Mouse (Mus musculus) left cerebral cortex, postnatal 14 days (tissue): Measurements from ENCODE around the gene Zfp827. TPM values are rescaled to one million over a fixed set of nuclear protein-coding genes. Genes with fewer than 3 reads are reported as not detected.
A peak's percentile ranks its signal among the peaks of the same experiment; 100 is the strongest.
"Not testable (repeated sequence)": the region's sequence is repeated elsewhere in the genome, so short reads cannot be mapped to it uniquely, and the experiment has no call there.

ENCODE experiments used
- DNase-seq, 2 experiments: peaks; one replicate each; pipeline ENCODE4 v3.0.0; 2021 to 2022; ENCODE audit warnings: low spot score in 2 of 2, mixed read lengths in 1 of 2
- intact Hi-C: fragments of 180-260 bp; cut with DNase I; formaldehyde crosslinking; loops from one replicate; pipeline ENCODE4 v1.15.1; 2025
- total RNA-seq, 2 experiments: library from RNA; stranded (reverse); gene quantifications; 2 replicates each; pipeline ENCODE4 v1.2.3; 2021

The Zfp827 gene
- total RNA-seq, 2 experiments from 2014 or later = 37.4 to 40.1 TPM

- intact Hi-C loops = no loop called here
Measured at GRCm38 (mm10) chr8:79103185-79103878, 75.1 kb downstream of the Zfp827 start.

DNA sequence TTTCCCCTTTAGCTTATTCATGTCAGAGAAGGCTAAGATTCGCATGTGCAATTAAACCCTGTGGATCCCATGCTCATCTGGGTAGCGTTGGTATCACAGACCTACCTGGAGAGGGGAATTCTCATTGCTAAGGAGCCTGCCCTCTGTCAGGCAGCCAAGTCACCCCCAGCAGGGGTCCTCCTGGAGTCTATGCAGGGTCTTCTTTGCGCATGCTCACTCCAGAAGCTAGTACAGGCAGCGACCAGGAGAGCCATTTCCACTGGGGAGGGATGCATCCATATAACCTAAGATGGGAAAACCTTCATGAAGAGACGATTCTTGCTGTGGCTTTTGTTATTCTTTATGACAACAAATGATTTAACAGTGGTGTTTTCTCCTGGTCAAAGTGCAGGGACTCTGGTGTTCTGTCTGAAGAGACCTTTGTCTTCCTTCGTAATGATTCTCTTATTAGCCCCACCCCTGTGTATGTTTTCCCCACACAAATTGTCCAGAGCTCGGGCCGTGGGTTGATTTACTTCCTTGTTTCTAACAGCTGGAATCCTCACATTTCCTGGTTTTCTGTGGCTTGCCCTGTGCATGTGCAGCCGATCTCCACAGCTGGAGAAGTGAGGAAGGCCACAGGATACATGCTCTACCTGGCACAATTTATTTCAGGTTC lies 75.8 kb downstream of the Zfp827 start:
- no peak for DNase-seq
- intact Hi-C loops = no loop called here

More at GRCm38 (mm10) chr8:79103185-79103878, 75.1 kb downstream of the Zfp827 start:
- no peak for DNase-seq

DNA sequence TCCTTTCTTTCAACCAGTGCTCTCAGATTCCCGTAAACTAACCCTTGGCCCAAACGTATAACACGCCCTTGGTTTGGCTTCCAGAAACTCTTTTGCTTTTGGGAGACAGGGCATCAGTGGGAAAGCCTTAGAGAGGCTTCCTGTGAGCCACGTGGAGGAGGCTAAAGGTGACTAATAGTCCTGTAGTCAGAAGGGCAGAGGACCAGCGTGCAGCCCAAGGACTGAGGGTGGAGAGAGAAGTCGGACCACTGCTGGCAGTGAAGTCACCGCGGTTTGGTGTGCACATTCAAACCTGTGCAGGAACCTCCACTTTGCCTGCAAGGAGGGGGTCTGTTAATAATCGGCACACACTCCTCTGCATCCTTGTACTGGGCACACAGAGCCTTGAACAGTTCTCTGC lies 76.4 kb downstream of the Zfp827 start:
- intact Hi-C loops = no loop called here
- DNase-seq = no peak

DNA sequence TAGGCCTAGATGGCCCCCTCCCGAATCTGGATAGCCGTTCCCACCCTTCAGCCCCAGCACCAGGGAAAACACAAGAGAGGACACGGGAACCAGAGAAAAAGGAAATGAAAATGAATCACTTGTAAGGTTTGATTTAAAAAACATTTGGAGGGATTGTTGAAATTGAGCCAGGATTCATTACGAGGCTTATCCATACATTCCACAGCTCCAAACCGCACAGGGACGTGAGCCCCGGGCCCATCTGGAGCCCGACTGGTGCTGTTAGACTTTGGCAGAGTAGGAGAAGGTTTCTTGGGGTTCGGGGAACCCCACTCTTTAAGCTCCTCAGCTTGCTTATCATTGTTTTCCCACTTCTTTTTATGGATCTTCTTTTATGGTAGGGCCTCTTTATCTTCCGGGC lies 76.9 kb downstream of the Zfp827 start:
- DNase-seq = no peak
- intact Hi-C loops = no loop called here

GRCm38 (mm10) chr8:79111461-79111860 lies 83.2 kb downstream of the Zfp827 start:
- intact Hi-C loops = no loop called here
- DNase-seq = no peak

DNA sequence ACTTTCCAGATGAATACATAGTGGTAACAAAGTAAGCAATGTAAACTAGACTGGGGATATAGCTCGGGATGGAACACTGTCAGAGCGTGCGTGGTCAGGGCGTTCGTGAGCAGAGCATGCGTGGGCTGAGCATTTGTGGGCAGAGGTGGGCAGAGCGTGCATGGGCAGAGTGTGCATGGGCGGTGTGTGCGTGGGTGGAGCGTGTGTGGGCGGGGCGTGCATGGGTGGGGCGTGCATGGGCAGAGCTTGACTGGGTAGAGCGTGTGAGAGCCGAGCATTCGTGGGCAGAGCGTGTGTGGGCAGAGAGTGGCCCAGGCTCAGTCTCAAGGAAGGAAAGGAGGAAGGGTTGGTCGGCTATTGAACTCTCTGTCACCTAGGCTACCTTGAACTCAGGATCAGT lies 84.2 kb downstream of the Zfp827 start:
- no peak for DNase-seq
- intact Hi-C loops = no loop called here

- no peak for DNase-seq
- intact Hi-C loops = no loop called here
Measured at GRCm38 (mm10) chr8:79113533-79113932, 85.3 kb downstream of the Zfp827 start.

GRCm38 (mm10) chr8:79114561-79114960 lies 86.3 kb downstream of the Zfp827 start:
- no peak for DNase-seq
- intact Hi-C loops = no loop called here

- intact Hi-C loops = no loop called here
- no peak for DNase-seq
Measured at GRCm38 (mm10) chr8:79116436-79116835, 88.2 kb downstream of the Zfp827 start.

GRCm38 (mm10) chr8:79117711-79118110 lies 89.5 kb downstream of the Zfp827 start:
- intact Hi-C loops = no loop called here
- DNase-seq = no peak

GRCm38 (mm10) chr8:79121614-79122013 lies 93.4 kb downstream of the Zfp827 start:
- DNase-seq = no peak
- intact Hi-C loops = no loop called here

GRCm38 (mm10) chr8:79124231-79124630 lies 96.0 kb downstream of the Zfp827 start:
- DNase-seq = no peak
- intact Hi-C loops = no loop called here

- intact Hi-C loops = no loop called here
- DNase-seq = no peak
Measured at GRCm38 (mm10) chr8:79127211-79127816, 99.1 kb downstream of the Zfp827 start.

DNA sequence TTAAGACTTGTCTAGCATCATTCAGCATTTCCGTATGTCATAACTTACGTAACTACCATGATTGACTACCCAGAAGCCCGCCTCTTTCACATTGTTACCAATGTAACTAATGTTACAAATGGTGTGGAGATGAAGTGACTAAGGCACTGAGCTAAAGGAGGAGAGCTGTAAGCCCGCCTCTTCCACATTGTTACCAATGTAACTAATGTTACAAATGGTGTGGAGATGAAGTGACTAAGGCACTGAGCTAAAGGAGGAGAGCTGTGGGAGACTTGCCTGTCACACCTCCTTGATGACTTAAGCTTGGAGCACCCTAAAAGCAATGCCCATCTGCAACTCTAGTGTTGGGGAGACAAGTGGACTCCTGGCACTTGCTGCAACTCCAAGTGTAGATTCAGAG lies 100.3 kb downstream of the Zfp827 start:
- intact Hi-C loops, DNase-seq: not testable (repeated sequence)

GRCm38 (mm10) chr8:79139614-79140013 lies 111.4 kb downstream of the Zfp827 start:
- intact Hi-C loops = loop anchor here (5.0 to 10.0 kb wide), 2 partner anchors 57 to 105 kb away; no protein-coding TSS in a partner anchor
- peak; percentile 55 to 63 for DNase-seq

GRCm38 (mm10) chr8:79140981-79141380 lies 112.7 kb downstream of the Zfp827 start:
- intact Hi-C loops = loop anchor here (5.0 to 10.0 kb wide), 2 partner anchors 59 to 106 kb away; no protein-coding TSS in a partner anchor
- DNase-seq = peak; percentile 78 to 83

GRCm38 (mm10) chr8:79141592-79141991 lies 113.4 kb downstream of the Zfp827 start:
- intact Hi-C loops = loop anchor here (5.0 to 10.0 kb wide), 2 partner anchors 59 to 107 kb away; no protein-coding TSS in a partner anchor
- peak; percentile 35 to 43 for DNase-seq

GRCm38 (mm10) chr8:79143729-79144128 lies 115.5 kb downstream of the Zfp827 start:
- DNase-seq = no peak
- intact Hi-C loops = loop anchor here (5.0 to 10.0 kb wide), 2 partner anchors 61 to 109 kb away; no protein-coding TSS in a partner anchor

GRCm38 (mm10) chr8:79145210-79145609 lies 117.0 kb downstream of the Zfp827 start:
- intact Hi-C loops = loop anchor here (10.0 kb wide), 1 partner anchor 110 kb away; no protein-coding TSS in a partner anchor
- peak; percentile 28 to 48 for DNase-seq

- intact Hi-C loops = loop anchor here (10.0 kb wide), 1 partner anchor 111 kb away; no protein-coding TSS in a partner anchor
- DNase-seq = no peak
Measured at GRCm38 (mm10) chr8:79145626-79146025, 117.4 kb downstream of the Zfp827 start.
